Mouse (Mus musculus) cortical plate, adult 2 months (tissue): ENCODE data around the gene Rpl10a.

Experiments used
- CTCF ChIP-seq: fragments of 200-500 bp; IDR thresholded peaks from 2 replicates; pipeline ENCODE4 v1.5.1; 2011; ENCODE audit warnings: mild to moderate bottlenecking, control low read depth, low read length; ENCODE audit not compliant: insufficient read depth; ENCODE audit errors: extremely low read depth
- POLR2A ChIP-seq: fragments of 200-500 bp; IDR thresholded peaks from 2 replicates; pipeline ENCODE4 v1.6.1; 2011; ENCODE audit warnings: mild to moderate bottlenecking, low read length, control low read depth; ENCODE audit not compliant: insufficient read depth; ENCODE audit errors: extremely low read depth

GRCm38 (mm10) chr17:28360531-28361277 is 32.4 kb downstream of the Rpl10a start:
- TF ChIP-seq CTCF, result no peak
- TF ChIP-seq POLR2A, result no peak
